Mouse (Mus musculus) lung, embryonic 14.5 days (tissue): Measurements from ENCODE around the gene Colgalt2. TPM values are rescaled to one million over a fixed set of nuclear protein-coding genes. Genes with fewer than 3 reads are reported as not detected.
A peak's percentile ranks its signal among the peaks of the same experiment; 100 is the strongest.

ENCODE experiments used
- ATAC-seq: fragments of 200-750 bp; cut with Nextera tagmentation; 2 replicates; pipeline ENCODE4 v1.8.0; 2017; ENCODE audit warnings: mild to moderate bottlenecking, moderate TSS enrichment, moderate library complexity; ENCODE audit not compliant: insufficient read depth
- DNase-seq: peaks from one replicate; pipeline ENCODE4 v3.0.0-alpha.2; 2015
- H3K27ac ChIP-seq: fragments of 300-500 bp; sonication (generic); 2 replicates; pipeline ENCODE4 v1.5.1; 2014; ENCODE audit warnings: low read depth, mild to moderate bottlenecking, moderate library complexity
- H3K27me3 ChIP-seq: fragments of 300-500 bp; sonication (generic); 2 replicates; pipeline ENCODE4 v1.6.1; 2014; ENCODE audit warnings: low read length, control low read depth; ENCODE audit not compliant: insufficient read depth
- H3K36me3 ChIP-seq: fragments of 300-500 bp; sonication (generic); 2 replicates; pipeline ENCODE4 v1.6.1; 2014; ENCODE audit warnings: control low read depth; ENCODE audit not compliant: insufficient read depth
- H3K4me1 ChIP-seq: fragments of 300-500 bp; sonication (generic); 2 replicates; pipeline ENCODE4 v1.6.1; 2014; ENCODE audit warnings: antibody characterized with exemption, control low read depth; ENCODE audit not compliant: insufficient read depth
- H3K4me2 ChIP-seq: fragments of 300-500 bp; sonication (generic); 2 replicates; pipeline ENCODE4 v1.6.1; 2014; ENCODE audit warnings: mild to moderate bottlenecking
- H3K4me3 ChIP-seq: fragments of 300-500 bp; sonication (generic); 2 replicates; pipeline ENCODE4 v1.5.1; 2014; ENCODE audit warnings: low read depth, low read length
- H3K9ac ChIP-seq: fragments of 300-500 bp; sonication (generic); 2 replicates; pipeline ENCODE4 v1.6.1; 2014
- H3K9me3 ChIP-seq: fragments of 300-500 bp; sonication (generic); 2 replicates; pipeline ENCODE4 v1.6.1; 2016; ENCODE audit warnings: low read depth, low read length, control low read depth
- CTCF ChIP-seq: IDR thresholded peaks from 2 replicates; pipeline ENCODE4 v1.5.1; 2016; ENCODE audit warnings: antibody characterized with exemption, low read depth
- whole genome bisulfite sequencing: fragments of 180-500 bp; shearing (Covaris S2); extraction: QIAGEN DNeasy Blood & Tissue Kit; methylation state at CpG from one replicate; pipeline ENCODE4 v1.1.7; 2014; 5-methylcytosine and 5-hydroxymethylcytosine counted together
- polyA plus RNA-seq: library from polyadenylated mRNA; unstranded; fragments of >200 nt; fragmentation: Nextera tagmentation; extraction: Ambion mirVana; gene quantifications from 2 replicates; pipeline ENCODE4 v1.2.1, GENCODE M21; 2014

The Colgalt2 gene
- polyA plus RNA-seq, 1 experiment from 2014 or later = 0.92 TPM

- Histone ChIP-seq H3K27ac (no peak overlapping the region), H3K36me3 (no peaks in the 10 kb centered on the region), H3K27me3 (no peaks in the 10 kb centered on the region), H3K4me1 (no peaks in the 10 kb centered on the region), H3K4me2 (no peak overlapping the region), H3K9ac (no peak overlapping the region), H3K4me3 (no peak overlapping the region), H3K9me3 (no peaks in the 10 kb centered on the region)
- WGBS = 74% methylated on average over 4 of the region's 4 CpGs
- DNase-seq (no peak), ATAC-seq (no peak)
- TF ChIP-seq CTCF = no peak
These were observed 76.5 kb downstream of the Colgalt2 start for GRCm38 (mm10) chr1:152476126-152476525.

- Histone ChIP-seq H3K36me3 (no peaks in the 10 kb centered on the region), H3K9ac (no peak overlapping the region), H3K27me3 (no peaks in the 10 kb centered on the region), H3K9me3 (no peaks in the 10 kb centered on the region), H3K27ac (no peak overlapping the region), H3K4me3 (no peak overlapping the region), H3K4me1 (no peaks in the 10 kb centered on the region), H3K4me2 (no peak overlapping the region)
- DNase-seq (no peak), ATAC-seq (no peak)
- no peak for TF ChIP-seq CTCF
- 81% methylated on average over 1 of the region's 1 CpGs for WGBS
These were observed 91.2 kb downstream of the Colgalt2 start for GRCm38 (mm10) chr1:152490842-152491241.

- WGBS = 98% methylated on average over 1 of the region's 1 CpGs
- ATAC-seq (no peak), DNase-seq (no peak)
- no peaks in the 10 kb centered on the region for H3K36me3 ChIP-seq
- H3K4me2 ChIP-seq = no peak overlapping the region
- no peak for TF ChIP-seq CTCF
- H3K4me3 ChIP-seq = no peak overlapping the region
- no peaks in the 10 kb centered on the region for H3K27me3 ChIP-seq
- H3K4me1 ChIP-seq = no peaks in the 10 kb centered on the region
- no peaks in the 10 kb centered on the region for H3K9me3 ChIP-seq
- H3K27ac ChIP-seq = no peak overlapping the region
- H3K9ac ChIP-seq = no peak overlapping the region
These were observed 92.6 kb downstream of the Colgalt2 start for GRCm38 (mm10) chr1:152492258-152492657.

- H3K4me1 ChIP-seq = no peaks in the 10 kb centered on the region; the same call in 1 of the 2 replicates
- H3K27me3 ChIP-seq = no peaks in the 10 kb centered on the region
- 54% methylated on average over 2 of the region's 2 CpGs for WGBS
- H3K9me3 ChIP-seq = no peaks in the 10 kb centered on the region
- DNase-seq (peak; percentile 65), ATAC-seq (no peak)
- H3K9ac ChIP-seq = no peak overlapping the region
- TF ChIP-seq CTCF = no peak
- H3K4me3 ChIP-seq = no peak overlapping the region
- H3K36me3 ChIP-seq = no peaks in the 10 kb centered on the region
- H3K4me2 ChIP-seq = no peak overlapping the region
- H3K27ac ChIP-seq = no peak overlapping the region
These were observed 97.2 kb downstream of the Colgalt2 start for GRCm38 (mm10) chr1:152496831-152497230.

GRCm38 (mm10) chr1:152497581-152497980 is 98.0 kb downstream of the Colgalt2 start:
- Histone ChIP-seq H3K36me3 (no peaks in the 10 kb centered on the region), H3K9ac (peak overlapping the region; percentile 14; the same call in 1 of the 2 replicates), H3K4me3 (no peak overlapping the region), H3K4me1 (no peaks in the 10 kb centered on the region; the same call in 1 of the 2 replicates), H3K4me2 (peak overlapping the region; percentile 21; the same call in 1 of the 2 replicates), H3K9me3 (no peaks in the 10 kb centered on the region), H3K27ac (no peak overlapping the region), H3K27me3 (no peaks in the 10 kb centered on the region)
- 32% methylated on average over 11 of the region's 11 CpGs for WGBS
- ATAC-seq = peak; percentile 41; the same call in 1 of the 2 replicates
- TF ChIP-seq CTCF = no peak
- DNase-seq = peak; percentile 26

- Histone ChIP-seq H3K4me2 (no peak overlapping the region), H3K9ac (no peak overlapping the region), H3K27ac (no peak overlapping the region), H3K36me3 (no peaks in the 10 kb centered on the region), H3K27me3 (no peaks in the 10 kb centered on the region), H3K4me1 (no peaks in the 10 kb centered on the region; the same call in 1 of the 2 replicates), H3K4me3 (no peak overlapping the region), H3K9me3 (no peaks in the 10 kb centered on the region)
- 75% methylated on average over 12 of the region's 12 CpGs for WGBS
- no peak for TF ChIP-seq CTCF
- ATAC-seq (no peak), DNase-seq (no peak)
These were observed 100.2 kb downstream of the Colgalt2 start for GRCm38 (mm10) chr1:152499802-152500201.

GRCm38 (mm10) chr1:152506175-152506574 is 106.5 kb downstream of the Colgalt2 start:
- H3K9ac ChIP-seq = no peak overlapping the region
- no peak for TF ChIP-seq CTCF
- DNase-seq (no peak), ATAC-seq (no peak)
- WGBS = 84% methylated on average over 5 of the region's 5 CpGs
- H3K4me1 ChIP-seq = no peaks in the 10 kb centered on the region
- H3K27ac ChIP-seq = no peak overlapping the region
- no peak overlapping the region for H3K4me3 ChIP-seq
- H3K36me3 ChIP-seq = no peaks in the 10 kb centered on the region
- H3K27me3 ChIP-seq = no peaks in the 10 kb centered on the region
- no peaks in the 10 kb centered on the region for H3K9me3 ChIP-seq
- H3K4me2 ChIP-seq = no peak overlapping the region

- Histone ChIP-seq H3K4me3 (no peak overlapping the region), H3K27me3 (no peaks in the 10 kb centered on the region), H3K9me3 (no peaks in the 10 kb centered on the region), H3K4me2 (no peak overlapping the region), H3K9ac (no peak overlapping the region), H3K4me1 (no peaks in the 10 kb centered on the region), H3K27ac (no peak overlapping the region), H3K36me3 (no peaks in the 10 kb centered on the region)
- DNase-seq (no peak), ATAC-seq (no peak)
- TF ChIP-seq CTCF = no peak
- WGBS = 91% methylated on average over 7 of the region's 7 CpGs
These were observed 107.1 kb downstream of the Colgalt2 start for GRCm38 (mm10) chr1:152506726-152507125.
